ENCODE assay signal across 8 mouse cellular contexts in genomic region chr7:27302172-27302571, GRCm38 (mm10). TPM values are rescaled to one million over a fixed set of nuclear protein-coding genes. Genes with fewer than 3 reads are reported as not detected.
DNase-seq lines count a peak whose midpoint lies in the region; ATAC-seq and TF ChIP-seq lines count a peak whose summit lies in the region.

No protein-coding gene starts in this region.

- H3K9ac ChIP-seq in kidney, embryonic 16.5 days (replicated peaks; ENCODE audit: low read length): no peak overlapping the region
- no peak overlapping the region for H3K9ac ChIP-seq in liver, postnatal 0 days (replicated peaks)

- H3K4me1 ChIP-seq in kidney, embryonic 16.5 days (ENCODE audit: insufficient read depth, low read length): peaks cover 3% of the 10 kb centered on the region; the same call in 1 of the 2 replicates
- H3K4me1 ChIP-seq in liver, postnatal 0 days (ENCODE audit: insufficient read depth): no peaks in the 10 kb centered on the region

- 8% methylated on average over 11 of the region's 11 CpGs for WGBS in kidney, embryonic 16.5 days
- 8% methylated on average over 11 of the region's 11 CpGs for WGBS in liver, postnatal 0 days (ENCODE audit: insufficient replicate concordance)

- no peak overlapping the region for H3K27ac ChIP-seq in kidney, embryonic 16.5 days (ENCODE audit: low read length)
- no peak overlapping the region for H3K27ac ChIP-seq in liver, postnatal 0 days (ENCODE audit: low read depth)

- no peaks in the 10 kb centered on the region for H3K36me3 ChIP-seq in kidney, embryonic 16.5 days (ENCODE audit: insufficient read depth, low read length)
- no peaks in the 10 kb centered on the region for H3K36me3 ChIP-seq in liver, postnatal 0 days (replicated peaks; ENCODE audit: insufficient read depth, low read length)

- H3K9me3 ChIP-seq in kidney, embryonic 16.5 days (ENCODE audit: low read length): 0 out of 2 replicates have a peak, but pooled peaks cover 4% of the 10 kb centered on the region
- no peaks in the 10 kb centered on the region for H3K9me3 ChIP-seq in liver, postnatal 0 days (ENCODE audit: low read length)

- peak; percentile 85 for ATAC-seq in granulocyte monocyte progenitor cell, adult 5-6 weeks (replicated peaks; ENCODE audit: poor library complexity, severe bottlenecking)
- 0 out of 2 replicates have a peak, but pooled peaks have one; percentile 28 for ATAC-seq in kidney, embryonic 16.5 days (ENCODE audit: low FRiP score, low TSS enrichment)
- ATAC-seq in liver, postnatal 0 days: peak; percentile 53; the same call in 1 of the 2 replicates

- no peak overlapping the region for H3K4me2 ChIP-seq in kidney, embryonic 16.5 days (replicated peaks; ENCODE audit: low read depth, low read length)
- H3K4me2 ChIP-seq in liver, postnatal 0 days (ENCODE audit: low read depth, low read length): no peak overlapping the region

- H3K27me3 ChIP-seq in kidney, embryonic 16.5 days (ENCODE audit: insufficient read depth, low read length): no peaks in the 10 kb centered on the region
- H3K27me3 ChIP-seq in liver, postnatal 0 days (ENCODE audit: insufficient read depth, low read length): peaks cover 3% of the 10 kb centered on the region; the same call in 1 of the 2 replicates

- peak; percentile 83 for DNase-seq in A20 (ENCODE audit: low read depth, low spot score)
- DNase-seq in Muller cell, postnatal 12 days (ENCODE audit: inconsistent ontology term): peak; percentile 64
- peak; percentile 86 to 90 for DNase-seq in cerebellum, postnatal 10 days
- DNase-seq in liver, postnatal 0 days: peak; percentile 82
- DNase-seq in ovary, postnatal 36 days (ENCODE audit: low spot score): peak; percentile 74
- peak; percentile 75 to 80 for DNase-seq in urinary bladder, postnatal 4 days (ENCODE audit: low spot score in 2 of 2)

- no peak overlapping the region for H3K4me3 ChIP-seq in kidney, embryonic 16.5 days (ENCODE audit: low read length)
- no peak overlapping the region for H3K4me3 ChIP-seq in liver, postnatal 0 days (ENCODE audit: low read depth, low read length)

- TF ChIP-seq CTCF in liver, postnatal 0 days (IDR thresholded peaks at IDR 0.05; ENCODE audit: low read depth): peak; percentile 94

- TF ChIP-seq EP300 in liver, postnatal 0 days (IDR thresholded peaks at IDR 0.05; ENCODE audit: low read depth): no peak

RNA-seq across cellular contexts. Expression of gene Ltbp4, which starts 35.3 kb away (rescaled TPM):
- not detected in 2 replicates for total RNA-seq in granulocyte monocyte progenitor cell, adult 5-6 weeks (2014; fragmentation: Nextera tagmentation)
- total RNA-seq in granulocyte monocyte progenitor cell, adult 5-6 weeks (2017): not detected in 2 replicates
- polyA plus RNA-seq in kidney, embryonic 16.5 days (2015; fragmentation: Nextera tagmentation; extraction: Ambion mirVana): 45.9 and 55.8 TPM in 2 replicates
- 7.2 and 9.2 TPM in 2 replicates for polyA plus RNA-seq in liver, postnatal 0 days (2015; fragmentation: Nextera tagmentation; extraction: Ambion mirVana)

RNA-seq across cellular contexts. Expression of gene Numbl, which starts 43.9 kb away (rescaled TPM):
- total RNA-seq in granulocyte monocyte progenitor cell, adult 5-6 weeks (2014; fragmentation: Nextera tagmentation): 1.2 and 1.3 TPM in 2 replicates
- 0.69 and 1.1 TPM in 2 replicates for total RNA-seq in granulocyte monocyte progenitor cell, adult 5-6 weeks (2017)
- 13.5 and 16.4 TPM in 2 replicates for polyA plus RNA-seq in kidney, embryonic 16.5 days (2015; fragmentation: Nextera tagmentation; extraction: Ambion mirVana)
- polyA plus RNA-seq in liver, postnatal 0 days (2015; fragmentation: Nextera tagmentation; extraction: Ambion mirVana): 1.1 and 1.2 TPM in 2 replicates

RNA-seq across cellular contexts. Expression of gene Shkbp1, which starts 53.6 kb away (rescaled TPM):
- 23.6 and 31.1 TPM in 2 replicates for total RNA-seq in granulocyte monocyte progenitor cell, adult 5-6 weeks (2014; fragmentation: Nextera tagmentation)
- total RNA-seq in granulocyte monocyte progenitor cell, adult 5-6 weeks (2017): 13.9 and 18.8 TPM in 2 replicates
- polyA plus RNA-seq in kidney, embryonic 16.5 days (2015; fragmentation: Nextera tagmentation; extraction: Ambion mirVana): 51.4 and 56.9 TPM in 2 replicates
- polyA plus RNA-seq in liver, postnatal 0 days (2015; fragmentation: Nextera tagmentation; extraction: Ambion mirVana): 9.5 and 10.9 TPM in 2 replicates

RNA-seq across cellular contexts. Expression of gene Gm20479, which starts 55.0 kb away (rescaled TPM):
- not detected in 2 replicates for total RNA-seq in granulocyte monocyte progenitor cell, adult 5-6 weeks (2014; fragmentation: Nextera tagmentation)
- 1.5 TPM in 1 of 2 replicates, not detected in the other for total RNA-seq in granulocyte monocyte progenitor cell, adult 5-6 weeks (2017)
- 0.64 and 0.80 TPM in 2 replicates for polyA plus RNA-seq in kidney, embryonic 16.5 days (2015; fragmentation: Nextera tagmentation; extraction: Ambion mirVana)
- polyA plus RNA-seq in liver, postnatal 0 days (2015; fragmentation: Nextera tagmentation; extraction: Ambion mirVana): 1.1 TPM in 1 of 2 replicates, not detected in the other

Comparison
In these comparisons a context has a peak if more than half of its experiments do, and no peak if none do; other contexts are left out.
1. ATAC-seq: peak in every context shown above with its lines; median percentile 85 in granulocyte monocyte progenitor cell, adult 5-6 weeks; 53 in liver, postnatal 0 days; 28 in kidney, embryonic 16.5 days.